Mouse (Mus musculus): Measurements from ENCODE around the gene Olfr557. TPM values are rescaled to one million over a fixed set of nuclear protein-coding genes. Genes with fewer than 3 reads are reported as not detected.

Olfr557 gene
- not detected in 2 replicates for polyA plus RNA-seq (2014; fragmentation: Nextera tagmentation; extraction: Ambion mirVana)

GRCm38 (mm10) chr7:102695358-102696125 is at the start of gene Olfr557:
Olfr557 (plus strand) TSS chr7:102695910.
- Histone ChIP-seq H3K27me3 (ENCODE audit: insufficient read depth, low read length) (no peaks in the 10 kb centered on the region), H3K4me2 (no peak within 1 kb of the TSS), H3K4me1 (ENCODE audit: insufficient read depth) (no peaks in the 10 kb centered on the region), H3K36me3 (ENCODE audit: insufficient read depth) (no peaks in the 10 kb centered on the region), H3K9me3 (ENCODE audit: low read depth, low read length) (no peaks in the 10 kb centered on the region), H3K9ac (no peak within 1 kb of the TSS), H3K27ac (ENCODE audit: low read depth) (no peak within 1 kb of the TSS), H3K4me3 (ENCODE audit: low read depth, low read length) (no peak within 1 kb of the TSS)
- ATAC-seq (ENCODE audit: insufficient read depth) (no peak), DNase-seq (peak; percentile 74)
- WGBS, result 78% methylated on average over 5 of the region's 5 CpGs
- peak; percentile 84 for TF ChIP-seq CTCF (IDR thresholded peaks at IDR 0.05; ENCODE audit: low read depth)

- Histone ChIP-seq H3K4me2 (no peak within 1 kb of the TSS), H3K4me1 (ENCODE audit: insufficient read depth) (no peaks in the 10 kb centered on the region), H3K27me3 (ENCODE audit: insufficient read depth, low read length) (no peaks in the 10 kb centered on the region), H3K36me3 (ENCODE audit: insufficient read depth) (no peaks in the 10 kb centered on the region), H3K9ac (no peak within 1 kb of the TSS), H3K4me3 (ENCODE audit: low read depth, low read length) (no peak within 1 kb of the TSS), H3K9me3 (ENCODE audit: low read depth, low read length) (no peaks in the 10 kb centered on the region), H3K27ac (ENCODE audit: low read depth) (no peak within 1 kb of the TSS)
- ATAC-seq (ENCODE audit: insufficient read depth) (no peak), DNase-seq (no peak)
- WGBS, result 58% methylated on average over 1 of the region's 1 CpGs
- TF ChIP-seq CTCF (IDR thresholded peaks at IDR 0.05; ENCODE audit: low read depth), result no peak
These were observed 37.2 kb upstream of the Olfr557 start, which contains the start of gene Olfr555 for GRCm38 (mm10) chr7:102658523-102658922. Olfr555 (plus strand) TSS chr7:102658823.

GRCm38 (mm10) chr7:102664599-102664998 is 31.1 kb upstream of the Olfr557 start, which contains the start of gene Olfr556:
Olfr556 (plus strand) TSS chr7:102664899.
- Histone ChIP-seq H3K36me3 (ENCODE audit: insufficient read depth) (no peaks in the 10 kb centered on the region), H3K4me1 (ENCODE audit: insufficient read depth) (no peaks in the 10 kb centered on the region), H3K9ac (no peak within 1 kb of the TSS), H3K9me3 (ENCODE audit: low read depth, low read length) (no peaks in the 10 kb centered on the region), H3K4me3 (ENCODE audit: low read depth, low read length) (no peak within 1 kb of the TSS), H3K4me2 (no peak within 1 kb of the TSS), H3K27ac (ENCODE audit: low read depth) (no peak within 1 kb of the TSS), H3K27me3 (ENCODE audit: insufficient read depth, low read length) (no peaks in the 10 kb centered on the region)
- 60% methylated on average over 3 of the region's 3 CpGs for WGBS
- ATAC-seq (ENCODE audit: insufficient read depth) (no peak), DNase-seq (no peak)
- TF ChIP-seq CTCF (IDR thresholded peaks at IDR 0.05; ENCODE audit: low read depth), result no peak

GRCm38 (mm10) chr7:102665378-102665777 is 30.3 kb upstream of the Olfr557 start:
- H3K9ac ChIP-seq, result no peak overlapping the region
- H3K4me1 ChIP-seq (ENCODE audit: insufficient read depth), result no peaks in the 10 kb centered on the region
- WGBS, result 39% methylated on average over 2 of the region's 2 CpGs
- ATAC-seq (ENCODE audit: insufficient read depth) (no peak), DNase-seq (peak; percentile 69)
- H3K27ac ChIP-seq (ENCODE audit: low read depth), result no peak overlapping the region
- H3K27me3 ChIP-seq (ENCODE audit: insufficient read depth, low read length), result no peaks in the 10 kb centered on the region
- no peak overlapping the region for H3K4me2 ChIP-seq
- no peaks in the 10 kb centered on the region for H3K36me3 ChIP-seq (ENCODE audit: insufficient read depth)
- no peaks in the 10 kb centered on the region for H3K9me3 ChIP-seq (ENCODE audit: low read depth, low read length)
- peak; percentile 50; the same call in 1 of the 2 replicates for TF ChIP-seq CTCF (IDR thresholded peaks at IDR 0.05; ENCODE audit: low read depth)
- H3K4me3 ChIP-seq (ENCODE audit: low read depth, low read length), result no peak overlapping the region

GRCm38 (mm10) chr7:102676225-102676624 is 19.5 kb upstream of the Olfr557 start:
- 69% methylated on average over 2 of the region's 2 CpGs for WGBS
- TF ChIP-seq CTCF (IDR thresholded peaks at IDR 0.05; ENCODE audit: low read depth), result no peak
- Histone ChIP-seq H3K27ac (ENCODE audit: low read depth) (no peak overlapping the region), H3K27me3 (ENCODE audit: insufficient read depth, low read length) (no peaks in the 10 kb centered on the region), H3K4me2 (no peak overlapping the region), H3K36me3 (ENCODE audit: insufficient read depth) (no peaks in the 10 kb centered on the region), H3K4me3 (ENCODE audit: low read depth, low read length) (no peak overlapping the region), H3K9me3 (ENCODE audit: low read depth, low read length) (no peaks in the 10 kb centered on the region), H3K4me1 (ENCODE audit: insufficient read depth) (no peaks in the 10 kb centered on the region), H3K9ac (no peak overlapping the region)
- ATAC-seq (ENCODE audit: insufficient read depth), result no peak
- no peak for DNase-seq

GRCm38 (mm10) chr7:102681916-102682315 is 13.8 kb upstream of the Olfr557 start:
- no peaks in the 10 kb centered on the region for H3K9me3 ChIP-seq (ENCODE audit: low read depth, low read length)
- H3K4me3 ChIP-seq (ENCODE audit: low read depth, low read length), result no peak overlapping the region
- H3K36me3 ChIP-seq (ENCODE audit: insufficient read depth), result no peaks in the 10 kb centered on the region
- WGBS, result 77% methylated on average over 1 of the region's 1 CpGs
- H3K4me2 ChIP-seq, result no peak overlapping the region
- H3K4me1 ChIP-seq (ENCODE audit: insufficient read depth), result no peaks in the 10 kb centered on the region
- no peak overlapping the region for H3K27ac ChIP-seq (ENCODE audit: low read depth)
- H3K27me3 ChIP-seq (ENCODE audit: insufficient read depth, low read length), result no peaks in the 10 kb centered on the region
- DNase-seq (no peak), ATAC-seq (ENCODE audit: insufficient read depth) (no peak)
- TF ChIP-seq CTCF (IDR thresholded peaks at IDR 0.05; ENCODE audit: low read depth), result no peak
- no peak overlapping the region for H3K9ac ChIP-seq

- H3K9ac ChIP-seq, result peak within 1 kb of the TSS; percentile 76
- H3K9me3 ChIP-seq (ENCODE audit: low read depth, low read length), result no peaks in the 10 kb centered on the region
- no peaks in the 10 kb centered on the region for H3K4me1 ChIP-seq (ENCODE audit: insufficient read depth)
- H3K27ac ChIP-seq (ENCODE audit: low read depth), result peak within 1 kb of the TSS; percentile 77
- H3K4me3 ChIP-seq (ENCODE audit: low read depth, low read length), result peak within 1 kb of the TSS; percentile 58
- DNase-seq (peak; percentile 97), ATAC-seq (ENCODE audit: insufficient read depth) (peak; percentile 100)
- no peak for TF ChIP-seq CTCF (IDR thresholded peaks at IDR 0.05; ENCODE audit: low read depth)
- H3K27me3 ChIP-seq (ENCODE audit: insufficient read depth, low read length), result no peaks in the 10 kb centered on the region
- peak within 1 kb of the TSS; percentile 71 for H3K4me2 ChIP-seq
- under 1% methylated on average over 40 of the region's 40 CpGs for WGBS
- H3K36me3 ChIP-seq (ENCODE audit: insufficient read depth), result no peaks in the 10 kb centered on the region
These were observed 8.7 kb upstream of the Olfr557 start, which contains the start of gene Trim68 for GRCm38 (mm10) chr7:102686944-102687501. Trim68 (minus strand) TSS chr7:102687327.

All from lung, embryonic 14.5 days (tissue).